Mouse (Mus musculus) kidney, postnatal 25 days (tissue): ENCODE data around the gene Xpnpep1.

Experiments used
- DNase-seq, 2 experiments: peaks; one replicate each; pipeline ENCODE4 v3.0.0; 2021; ENCODE audit warnings: mixed read lengths in 2 of 2

The Xpnpep1 gene

GRCm38 (mm10) chr19:53030279-53030678, 9.7 kb downstream of the Xpnpep1 start:
- DNase-seq: peak in 1 of 2 experiments; percentile 38

- peak in 1 of 2 experiments; percentile 51 for DNase-seq
These were observed 10.3 kb downstream of the Xpnpep1 start for GRCm38 (mm10) chr19:53029686-53030085.

GRCm38 (mm10) chr19:53029045-53029444, 11.0 kb downstream of the Xpnpep1 start:
- DNase-seq: peak; percentile 59 to 79

- peak; percentile 78 to 91 for DNase-seq
These were observed 11.8 kb downstream of the Xpnpep1 start for GRCm38 (mm10) chr19:53028216-53028615.

GRCm38 (mm10) chr19:53023189-53023588, 16.8 kb downstream of the Xpnpep1 start:
- peak in 1 of 2 experiments; percentile 44 for DNase-seq

- peak in 1 of 2 experiments; percentile 20 for DNase-seq
These were observed 17.9 kb downstream of the Xpnpep1 start for GRCm38 (mm10) chr19:53022037-53022614.

DNA sequence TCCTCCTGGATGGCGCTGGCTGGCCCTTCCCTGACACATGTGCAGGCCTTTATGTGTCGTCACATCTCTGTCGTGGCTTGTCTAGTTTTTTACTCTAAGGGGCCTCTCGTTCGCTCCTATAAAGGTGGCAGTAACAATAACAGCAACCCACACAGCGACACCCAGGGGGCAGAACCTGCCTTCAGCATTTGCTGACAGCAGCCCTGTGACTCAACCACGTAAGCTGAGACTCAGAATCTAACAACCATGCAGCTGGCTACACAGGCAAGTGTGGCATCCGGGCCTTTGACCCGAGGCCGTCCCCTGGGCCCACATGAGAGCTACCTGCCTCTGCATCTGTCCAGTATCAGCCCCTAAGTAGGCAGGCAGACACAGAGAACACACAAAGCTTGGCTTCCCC, 18.5 kb downstream of the Xpnpep1 start:
- peak in 1 of 2 experiments; percentile 34 for DNase-seq

- DNase-seq: peak; percentile 49 to 70
These were observed 20.1 kb downstream of the Xpnpep1 start for GRCm38 (mm10) chr19:53019716-53020463.

- DNase-seq: peak; percentile 79 to 87
These were observed 22.1 kb downstream of the Xpnpep1 start for GRCm38 (mm10) chr19:53017954-53018353.

GRCm38 (mm10) chr19:53017248-53017647, 22.8 kb downstream of the Xpnpep1 start:
- no peak for DNase-seq

GRCm38 (mm10) chr19:53014910-53015710, 24.9 kb downstream of the Xpnpep1 start:
- DNase-seq: peak in 1 of 2 experiments; percentile 23

DNA sequence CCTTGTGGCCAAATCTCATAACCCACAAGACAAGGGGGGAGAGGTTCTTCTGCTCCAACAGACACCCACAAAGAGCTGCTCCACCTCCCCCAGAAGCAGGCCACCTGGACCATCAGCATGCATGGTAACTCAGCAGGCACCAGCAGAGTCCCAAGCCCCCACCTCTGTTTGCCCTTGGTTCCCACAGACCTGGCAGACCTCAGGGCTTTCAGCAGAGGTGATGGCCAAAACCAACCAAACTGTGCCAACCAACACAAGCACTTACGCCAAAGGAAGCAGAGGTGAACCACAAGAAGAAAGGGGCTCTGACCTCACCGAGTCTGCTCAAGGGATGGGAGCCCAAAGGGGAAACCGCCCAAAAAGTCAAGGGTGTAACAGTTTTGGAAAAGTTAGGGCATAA, 26.3 kb downstream of the Xpnpep1 start:
- no peak for DNase-seq

DNA sequence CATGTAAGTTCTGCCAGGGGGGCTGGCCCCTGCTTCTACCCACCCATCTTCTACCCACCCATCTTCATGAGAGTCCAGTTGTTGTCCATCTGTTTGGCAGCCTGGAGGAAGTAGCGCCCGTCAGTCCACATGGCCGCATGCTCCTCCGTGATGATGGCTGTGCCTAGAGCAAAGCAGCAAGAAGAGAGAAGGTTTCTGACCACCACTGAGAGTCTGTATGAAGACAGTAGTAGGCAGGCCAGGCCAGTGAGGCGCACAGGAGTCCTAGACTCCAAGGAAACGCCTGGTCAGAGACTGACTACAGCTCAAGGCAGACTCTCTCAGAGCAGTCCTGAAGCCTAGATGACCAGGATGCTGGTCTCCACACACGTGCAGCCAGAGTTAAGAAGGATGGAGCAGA, 26.7 kb downstream of the Xpnpep1 start:
- no peak for DNase-seq

- no peak for DNase-seq
These were observed 29.1 kb downstream of the Xpnpep1 start for GRCm38 (mm10) chr19:53010941-53011340.

DNA sequence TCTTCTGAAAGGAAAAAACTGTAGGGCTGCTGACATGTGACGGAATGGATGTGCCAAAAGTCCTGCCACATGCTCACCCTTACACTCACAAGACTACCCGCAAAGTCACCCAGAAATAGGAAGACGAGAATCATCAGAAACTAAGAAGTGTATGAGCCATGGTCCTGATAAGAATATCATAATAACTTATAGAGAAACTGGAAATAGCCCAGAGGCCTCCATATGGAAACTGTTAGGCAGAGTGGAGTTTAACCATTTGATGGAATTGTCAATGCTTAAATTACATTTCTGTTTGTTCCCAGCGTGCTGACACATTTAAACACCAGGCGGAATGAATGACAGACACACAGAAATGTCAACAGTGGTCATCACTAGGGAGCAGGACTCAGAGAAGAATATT, 31.1 kb downstream of the Xpnpep1 start:
- DNase-seq: no peak

- DNase-seq: peak; percentile 66 to 70
These were observed 31.9 kb downstream of the Xpnpep1 start for GRCm38 (mm10) chr19:53008020-53008705.

DNA sequence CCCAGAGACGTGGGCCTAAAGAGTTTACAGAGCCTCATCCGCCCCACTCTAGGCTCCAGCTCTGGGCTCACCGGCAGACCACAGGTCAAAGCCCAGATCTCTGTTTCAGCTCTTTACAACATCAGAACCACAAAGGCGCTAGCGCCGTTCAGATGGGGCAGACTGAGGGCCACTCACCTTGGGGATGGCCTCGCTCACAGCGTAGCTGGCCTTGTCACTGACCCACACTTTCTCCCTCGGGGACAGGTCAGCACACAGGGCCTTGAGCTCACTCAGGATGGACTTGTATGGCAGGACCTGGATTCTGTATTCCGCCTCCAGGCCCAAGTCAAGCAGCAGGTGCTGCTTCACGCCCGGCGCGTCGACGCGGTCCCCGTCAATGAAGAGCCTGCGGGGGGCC, 34.0 kb downstream of the Xpnpep1 start:
- DNase-seq: peak in 1 of 2 experiments; percentile 47

DNA sequence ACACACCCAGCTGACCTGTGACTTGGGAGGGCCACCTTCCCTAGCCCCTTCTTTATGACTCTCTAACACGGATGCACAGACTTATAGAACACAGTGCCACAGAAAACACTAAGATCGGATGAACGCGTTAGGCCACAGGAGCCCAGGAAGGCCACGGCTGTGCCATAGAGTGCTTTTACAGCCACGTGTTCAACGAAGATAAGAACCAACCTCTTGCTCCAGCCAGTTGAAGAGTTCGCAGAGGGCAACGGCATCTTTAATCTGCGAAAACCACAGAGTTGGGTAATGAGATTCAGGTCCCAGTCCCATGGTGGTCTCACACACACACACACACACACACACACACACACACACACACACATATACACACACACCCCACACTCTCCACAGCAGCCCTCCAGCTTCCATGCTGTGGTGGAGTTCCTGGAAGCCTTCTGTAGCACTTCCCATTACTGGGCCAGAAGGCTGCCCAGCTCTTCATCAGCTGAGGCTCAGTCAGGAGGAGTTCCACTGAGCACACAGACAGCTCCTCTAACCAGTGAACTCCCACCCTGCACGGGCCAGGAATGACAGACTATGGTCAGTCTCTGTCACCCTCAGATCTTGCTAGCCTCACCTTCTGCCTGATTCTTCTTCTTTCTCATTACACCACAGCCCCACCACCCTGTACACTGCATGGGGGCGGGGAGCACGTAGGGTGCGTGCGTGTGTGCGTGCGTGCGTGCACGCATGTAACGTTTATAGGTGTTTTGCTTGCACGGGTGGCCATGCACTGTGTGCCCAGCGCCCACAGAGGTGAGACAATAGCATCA, 36.3 kb downstream of the Xpnpep1 start:
- DNase-seq: peak in 1 of 2 experiments; percentile 19

- DNase-seq: peak in 1 of 2 experiments; percentile 33
These were observed 37.6 kb downstream of the Xpnpep1 start for GRCm38 (mm10) chr19:53002166-53003095.

DNA sequence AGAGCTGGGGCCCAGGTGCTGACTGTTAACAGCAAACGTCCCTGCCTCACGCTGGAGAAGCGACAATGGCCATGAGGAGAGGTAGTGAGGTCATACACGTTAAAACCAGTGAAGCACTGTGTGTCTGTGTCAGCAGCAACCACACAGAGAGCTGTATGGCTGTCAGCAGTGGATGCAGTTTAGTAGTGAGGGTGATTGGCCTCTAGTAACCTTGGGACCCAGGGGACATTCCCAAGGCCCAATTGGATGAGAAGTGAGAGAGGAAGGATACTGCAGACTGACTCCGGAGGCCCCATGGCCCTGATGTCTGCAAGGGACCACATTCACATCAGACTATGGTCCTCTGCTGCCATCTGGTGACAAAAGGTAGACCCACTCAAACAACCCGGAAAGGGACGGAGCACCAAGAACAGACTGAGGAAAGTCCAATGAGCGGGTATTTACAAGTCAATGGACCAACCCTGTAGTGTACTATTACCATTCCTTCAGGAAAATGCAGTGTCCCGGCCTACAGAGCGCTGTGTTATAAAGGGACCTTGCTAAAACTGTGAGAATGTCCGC, 47.1 kb downstream of the Xpnpep1 start:
- DNase-seq: peak; percentile 50 to 64
